Mouse (Mus musculus) stomach, postnatal 0 days (tissue): ENCODE measurements around the gene Cacna1a.

ENCODE experiments used
- CTCF ChIP-seq: IDR thresholded peaks from 2 replicates; pipeline ENCODE4 v1.5.1; 2016; ENCODE audit warnings: antibody characterized with exemption, low read depth, mild to moderate bottlenecking, moderate library complexity
- EP300 ChIP-seq: optimal IDR thresholded peaks from 2 replicates; pipeline ENCODE3; 2016; ENCODE audit warnings: antibody characterized with exemption

GRCm38 (mm10) chr8:84637946-84638554 is 249.8 kb downstream of the Cacna1a start:
- TF ChIP-seq EP300 = no peak
- TF ChIP-seq CTCF = no peak
